Mouse (Mus musculus) hindbrain, postnatal 0 days (tissue): ENCODE measurements around the gene Cast. TPM values are rescaled to one million over a fixed set of nuclear protein-coding genes. Genes with fewer than 3 reads are reported as not detected.

Experiments used
- ATAC-seq: fragments of 200-750 bp; cut with Nextera tagmentation; 2 replicates; pipeline ENCODE4 v1.8.0; 2017; ENCODE audit warnings: mild to moderate bottlenecking, moderate TSS enrichment, moderate library complexity
- DNase-seq: peaks from one replicate; pipeline ENCODE4 v3.0.0-alpha.2; 2015; ENCODE audit warnings: low spot score
- H3K27ac ChIP-seq: fragments of 300-500 bp; sonication (generic); 2 replicates; pipeline ENCODE4 v1.5.1; 2014; ENCODE audit warnings: mild to moderate bottlenecking
- H3K27me3 ChIP-seq: fragments of 300-500 bp; sonication (generic); 2 replicates; pipeline ENCODE4 v1.6.1; 2014; ENCODE audit warnings: low read length, mixed read lengths; ENCODE audit not compliant: insufficient read depth
- H3K36me3 ChIP-seq: fragments of 300-500 bp; sonication (generic); 2 replicates; pipeline ENCODE4 v1.6.1; 2014; ENCODE audit warnings: low read length, mixed read lengths; ENCODE audit not compliant: insufficient read depth
- H3K4me1 ChIP-seq: fragments of 300-500 bp; sonication (generic); 2 replicates; pipeline ENCODE4 v1.6.1; 2014; ENCODE audit warnings: antibody characterized with exemption, low read length, mixed read lengths; ENCODE audit not compliant: insufficient read depth
- H3K4me2 ChIP-seq: fragments of 300-500 bp; sonication (generic); 2 replicates; pipeline ENCODE4 v1.6.1; 2014; ENCODE audit warnings: low read depth, mild to moderate bottlenecking, low read length, moderate library complexity, mixed read lengths
- H3K4me3 ChIP-seq: fragments of 300-500 bp; sonication (generic); 2 replicates; pipeline ENCODE4 v1.5.1; 2014; ENCODE audit warnings: low read length
- H3K9ac ChIP-seq: fragments of 300-500 bp; sonication (generic); replicated peaks from 2 replicates; pipeline ENCODE4 v1.6.1; 2014; ENCODE audit warnings: mild to moderate bottlenecking, low read length, moderate library complexity, mixed read lengths
- H3K9me3 ChIP-seq: fragments of 300-500 bp; sonication (generic); 2 replicates; pipeline ENCODE4 v1.6.1; 2016; ENCODE audit warnings: low read length, mixed read lengths
- CTCF ChIP-seq: IDR thresholded peaks from 2 replicates; pipeline ENCODE4 v1.5.1; 2016; ENCODE audit warnings: antibody characterized with exemption, control low read depth, low read depth
- WGBS: fragments of 180-500 bp; shearing (Covaris S2); extraction: QIAGEN DNeasy Blood & Tissue Kit; methylation state at CpG from one replicate; pipeline ENCODE4 v1.1.7; 2014; 5-methylcytosine and 5-hydroxymethylcytosine counted together
- polyA plus RNA-seq: library from polyadenylated mRNA; unstranded; fragments of >200 nt; fragmentation: Nextera tagmentation; extraction: Ambion mirVana; gene quantifications from 2 replicates; pipeline ENCODE4 v1.2.1, GENCODE M21; 2015
- total RNA-seq: library from RNA; depleted of rRNA; stranded (reverse); fragments of >200 nt; gene quantifications from 2 replicates; pipeline ENCODE4 v1.2.3, GENCODE M21; 2014

The Cast gene
- total and polyA plus RNA-seq, 2 experiments from 2014 or later = 2.9 to 7.5 TPM

DNA sequence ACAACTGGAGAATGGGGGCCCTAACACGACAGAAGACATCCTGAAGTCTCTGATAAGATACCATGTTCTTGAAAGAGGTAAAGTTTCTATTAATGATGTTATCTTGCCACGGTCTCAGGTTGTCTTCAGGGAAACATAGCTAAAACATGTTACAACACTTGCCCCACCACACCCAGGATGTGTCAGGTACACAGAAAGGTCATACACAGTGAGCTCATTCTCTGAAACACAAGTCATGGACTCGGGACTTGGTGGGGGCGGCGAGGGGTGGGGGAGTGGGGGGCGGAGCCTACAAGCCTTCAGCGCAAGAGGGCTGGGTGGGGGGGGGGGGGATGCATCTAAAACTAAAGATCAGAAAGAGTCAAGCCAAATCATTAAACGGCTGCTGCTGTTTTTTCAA, 38.7 kb downstream of the Cast start:
- no peak for TF ChIP-seq CTCF
- H3K9me3 ChIP-seq = no peaks in the 10 kb centered on the region
- peak overlapping the region; percentile 74 for H3K4me2 ChIP-seq
- 12% methylated on average over 8 of the region's 8 CpGs for WGBS
- H3K36me3 ChIP-seq = no peaks in the 10 kb centered on the region
- H3K4me3 ChIP-seq = peak overlapping the region; percentile 47
- no peak for DNase-seq
- ATAC-seq = no peak
- no peaks in the 10 kb centered on the region for H3K27me3 ChIP-seq
- peak overlapping the region; percentile 48; the same call in 1 of the 2 replicates for H3K9ac ChIP-seq
- no peak overlapping the region; the same call in 1 of the 2 replicates for H3K27ac ChIP-seq
- no peaks in the 10 kb centered on the region for H3K4me1 ChIP-seq

GRCm38 (mm10) chr13:74767186-74767585, 41.4 kb downstream of the Cast start:
- DNase-seq = no peak
- 73% methylated on average over 2 of the region's 2 CpGs for WGBS
- no peak for ATAC-seq

DNA sequence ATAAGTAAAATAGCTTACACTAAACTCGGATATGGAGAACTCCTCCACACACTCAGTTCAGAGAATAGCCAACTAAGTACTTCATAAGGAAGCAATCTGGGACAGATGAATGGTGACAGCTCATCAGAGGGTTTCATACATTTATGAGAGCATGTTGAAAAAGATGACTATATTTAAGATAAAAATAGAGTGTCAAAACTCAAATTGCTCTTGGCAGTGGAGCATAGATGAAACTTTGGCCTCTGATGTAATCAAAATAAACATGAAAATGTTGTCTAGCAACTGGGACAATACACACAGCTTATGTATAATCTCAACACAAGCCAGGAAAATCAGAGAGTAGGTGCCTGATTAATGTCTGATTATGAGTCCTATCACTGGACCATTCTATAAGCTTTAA, 45.9 kb downstream of the Cast start:
- WGBS = 85% methylated on average over 1 of the region's 1 CpGs
- no peaks in the 10 kb centered on the region for H3K27me3 ChIP-seq

More at GRCm38 (mm10) chr13:74767186-74767585, 41.4 kb downstream of the Cast start:
- Histone ChIP-seq H3K9me3 (no peaks in the 10 kb centered on the region), H3K4me2 (no peak overlapping the region), H3K9ac (no peak overlapping the region), H3K4me1 (no peaks in the 10 kb centered on the region), H3K27me3 (no peaks in the 10 kb centered on the region), H3K27ac (no peak overlapping the region), H3K36me3 (no peaks in the 10 kb centered on the region), H3K4me3 (no peak overlapping the region)
- no peak for TF ChIP-seq CTCF

DNA sequence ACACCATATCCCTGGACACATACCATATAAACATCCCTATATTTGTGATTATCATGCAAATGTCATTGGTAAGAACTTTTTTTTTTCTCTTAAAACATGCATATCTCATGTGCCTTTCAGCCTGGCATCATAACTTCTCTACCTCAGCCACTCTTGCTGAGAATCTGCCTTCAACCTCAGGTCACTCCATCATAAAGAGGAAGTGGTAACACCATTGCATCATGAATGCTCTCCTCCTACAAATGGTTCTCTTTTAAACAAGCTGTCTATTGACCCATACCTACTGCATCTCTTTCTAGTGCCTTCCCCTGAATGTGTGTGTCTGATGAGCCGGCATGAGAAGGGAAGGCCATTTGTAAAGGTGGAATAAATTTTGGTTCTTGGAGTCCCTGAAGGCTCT, 49.5 kb downstream of the Cast start:
- Histone ChIP-seq H3K9ac (no peak overlapping the region), H3K4me1 (no peaks in the 10 kb centered on the region), H3K9me3 (0 out of 2 replicates have a peak, but pooled peaks cover 3% of the 10 kb centered on the region), H3K36me3 (no peaks in the 10 kb centered on the region), H3K4me3 (no peak overlapping the region), H3K27me3 (no peaks in the 10 kb centered on the region), H3K27ac (no peak overlapping the region), H3K4me2 (no peak overlapping the region)
- TF ChIP-seq CTCF = no peak
- 100% methylated on average over 1 of the region's 1 CpGs for WGBS
- DNase-seq (no peak), ATAC-seq (no peak)

More for the DNA sequence above, 45.9 kb downstream of the Cast start:
- H3K9ac ChIP-seq = no peak overlapping the region
- no peak overlapping the region for H3K27ac ChIP-seq
- H3K4me3 ChIP-seq = no peak overlapping the region
- TF ChIP-seq CTCF = no peak
- no peaks in the 10 kb centered on the region for H3K36me3 ChIP-seq
- H3K4me2 ChIP-seq = no peak overlapping the region
- ATAC-seq (no peak), DNase-seq (no peak)
- no peaks in the 10 kb centered on the region for H3K4me1 ChIP-seq
- H3K9me3 ChIP-seq = 0 out of 2 replicates have a peak, but pooled peaks cover 3% of the 10 kb centered on the region

DNA sequence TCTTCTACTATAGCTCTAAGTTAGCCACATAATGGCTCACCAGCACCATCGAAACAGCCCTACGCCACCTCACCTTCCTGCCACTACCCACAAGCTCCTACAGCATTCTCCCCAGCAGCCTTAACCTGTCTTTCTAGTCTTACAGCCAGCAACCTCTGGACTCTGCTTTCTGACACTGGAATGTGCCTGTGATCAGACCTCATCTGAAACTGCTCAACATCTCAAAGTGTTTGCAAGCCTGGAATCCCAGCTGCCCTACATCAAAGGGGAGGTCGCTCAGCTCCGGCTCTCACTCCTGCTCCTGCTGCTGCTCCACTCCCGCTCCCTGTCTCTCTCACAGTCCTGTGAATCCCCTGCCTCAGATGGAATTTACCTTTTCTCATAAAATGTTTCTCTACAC, 65.4 kb downstream of the Cast start:
- H3K4me1 ChIP-seq = no peaks in the 10 kb centered on the region
- WGBS = 67% methylated on average over 5 of the region's 5 CpGs
- no peak for TF ChIP-seq CTCF
- H3K9me3 ChIP-seq = no peaks in the 10 kb centered on the region
- no peak overlapping the region for H3K4me3 ChIP-seq
- H3K27ac ChIP-seq = no peak overlapping the region
- H3K4me2 ChIP-seq = no peak overlapping the region
- H3K9ac ChIP-seq = no peak overlapping the region
- ATAC-seq = no peak
- no peak for DNase-seq
- no peaks in the 10 kb centered on the region for H3K27me3 ChIP-seq
- no peaks in the 10 kb centered on the region for H3K36me3 ChIP-seq

GRCm38 (mm10) chr13:74736396-74736795, 72.2 kb downstream of the Cast start:
- no peak for ATAC-seq
- Histone ChIP-seq H3K27ac (no peak overlapping the region), H3K9me3 (no peaks in the 10 kb centered on the region), H3K4me1 (no peaks in the 10 kb centered on the region), H3K27me3 (no peaks in the 10 kb centered on the region), H3K9ac (no peak overlapping the region), H3K4me2 (no peak overlapping the region), H3K4me3 (no peak overlapping the region), H3K36me3 (0 out of 2 replicates have a peak, but pooled peaks cover 3% of the 10 kb centered on the region)
- DNase-seq = no peak
- WGBS = 87% methylated on average over 2 of the region's 2 CpGs
- no peak for TF ChIP-seq CTCF

DNA sequence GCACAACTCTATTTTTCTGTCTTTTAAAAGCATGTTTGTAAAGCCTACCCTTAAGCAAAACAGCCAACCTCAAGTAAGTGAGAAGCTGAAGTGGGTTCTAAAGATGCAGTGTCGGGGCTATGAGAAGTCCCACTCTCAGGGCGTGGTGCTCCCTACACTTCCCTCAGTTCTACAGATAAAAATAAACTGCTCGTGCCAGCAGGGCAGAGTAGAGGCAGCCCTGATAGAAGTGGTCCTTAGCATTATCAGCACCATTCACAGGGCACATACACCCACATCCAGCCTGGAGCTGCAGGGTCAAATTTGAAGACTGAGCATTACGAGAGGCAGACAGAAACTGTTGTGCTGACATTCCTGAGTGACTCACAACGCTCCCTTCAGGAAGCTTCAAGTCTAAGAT, 72.8 kb downstream of the Cast start:
- H3K4me1 ChIP-seq = no peaks in the 10 kb centered on the region
- no peak overlapping the region for H3K9ac ChIP-seq
- no peak overlapping the region for H3K27ac ChIP-seq
- no peaks in the 10 kb centered on the region for H3K27me3 ChIP-seq
- no peak overlapping the region for H3K4me2 ChIP-seq
- H3K9me3 ChIP-seq = no peaks in the 10 kb centered on the region
- 93% methylated on average over 5 of the region's 5 CpGs for WGBS
- ATAC-seq (no peak), DNase-seq (no peak)
- no peak for TF ChIP-seq CTCF
- no peak overlapping the region for H3K4me3 ChIP-seq
- H3K36me3 ChIP-seq = 0 out of 2 replicates have a peak, but pooled peaks cover 3% of the 10 kb centered on the region
